Mouse (Mus musculus) embryonic fibroblast, embryonic 13.5 days (primary cell): ENCODE measurements around the gene Dus2.

Source experiments
- CTCF ChIP-seq: IDR thresholded peaks from 2 replicates; pipeline ENCODE4 v1.5.1; 2011; ENCODE audit warnings: mild to moderate bottlenecking, control low read depth, low read length, moderate library complexity, borderline replicate concordance; ENCODE audit not compliant: insufficient read depth
- POLR2A ChIP-seq: IDR thresholded peaks from 2 replicates; pipeline ENCODE4 v1.6.1; 2011; ENCODE audit warnings: low read depth, mild to moderate bottlenecking, control low read depth, low read length, moderate library complexity

DNA sequence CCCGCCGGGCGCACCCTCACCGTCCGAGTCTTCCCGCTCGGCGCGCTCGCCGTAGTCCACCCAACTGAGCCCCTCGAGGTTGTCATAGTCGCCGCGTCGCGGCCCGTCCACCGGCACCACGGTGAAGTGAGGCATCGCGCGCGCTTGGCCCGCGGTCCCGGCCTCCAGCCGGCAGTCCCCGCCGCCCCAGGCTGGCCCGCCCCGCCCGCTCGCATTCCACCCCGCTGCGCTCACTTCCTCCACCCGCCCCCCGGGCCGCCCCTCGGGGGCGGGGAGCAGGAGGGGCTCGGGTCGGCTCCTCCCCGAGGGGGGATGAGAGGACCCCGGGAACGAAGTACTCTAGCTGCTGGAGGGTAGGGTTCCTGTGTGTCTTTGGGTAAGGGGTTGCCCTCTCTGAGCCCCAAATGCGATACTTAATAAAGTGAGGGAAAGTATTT, 25.2 kb upstream of the Dus2 start, which contains the start of gene Slc12a4:
- TF ChIP-seq CTCF: no peak
- TF ChIP-seq POLR2A: peak; percentile 87
